Mouse (Mus musculus): ENCODE results near the gene Glrp1. TPM values are rescaled to one million over a fixed set of nuclear protein-coding genes. Genes with fewer than 3 reads are reported as not detected.
A peak's percentile ranks its signal among the peaks of the same experiment; 100 is the strongest.

Glrp1 gene
- polyA plus RNA-seq, 3 experiments from 2014 or later: not detected

- ATAC-seq: no peak
Observed at GRCm38 (mm10) chr1:88459655-88460054, 50.2 kb downstream of the Glrp1 start.

GRCm38 (mm10) chr1:88459196-88459595 lies 50.7 kb downstream of the Glrp1 start:
- ATAC-seq: no peak

- peak; percentile 86 for ATAC-seq
Observed at GRCm38 (mm10) chr1:88456451-88457072, 53.3 kb downstream of the Glrp1 start.

- no peak for ATAC-seq
Observed at GRCm38 (mm10) chr1:88455761-88456160, 54.1 kb downstream of the Glrp1 start.

GRCm38 (mm10) chr1:88454703-88455102 lies 55.2 kb downstream of the Glrp1 start:
- no peak for ATAC-seq

- no peak for ATAC-seq
Observed at GRCm38 (mm10) chr1:88452198-88452597, 57.7 kb downstream of the Glrp1 start.

- peak; percentile 90 for ATAC-seq
Observed at GRCm38 (mm10) chr1:88450668-88451067, 59.2 kb downstream of the Glrp1 start.

Other genes starting within 250 kb of the Glrp1 start
- gene Hjurp, start 232.4 kb downstream of the Glrp1 start, polyA plus RNA-seq (2017; shearing (Covaris generic)): 10 to 100 TPM; 37.3 to 97.3 (median 69.6) TPM
- gene Trpm8, start 232.4 kb downstream of the Glrp1 start, polyA plus RNA-seq (2017; shearing (Covaris generic)): not detected
- gene Spp2, start 103.1 kb downstream of the Glrp1 start, polyA plus RNA-seq (2017; shearing (Covaris generic)): not detected
- gene Arl4c, start 192.2 kb upstream of the Glrp1 start, polyA plus RNA-seq (2017; shearing (Covaris generic)): 10 to 100 TPM in 2 of 3 experiments, 1 to 10 TPM in 1; 9.6 to 20.2 (median 12.6) TPM